Mouse (Mus musculus): ENCODE measurements around the gene Alg1. TPM values are rescaled to one million over a fixed set of nuclear protein-coding genes. Genes with fewer than 3 reads are reported as not detected.

Alg1 gene
- polyA plus RNA-seq, 2 experiments: 36.0 to 59.0 TPM

- H3K4me2 ChIP-seq (replicated peaks; ENCODE audit: low read depth, low read length, severe bottlenecking): peak overlapping the region; percentile 72
- ATAC-seq (ENCODE audit: low FRiP score, low read depth) (peak; percentile 66), DNase-seq (ENCODE audit: low spot score) (peak; percentile 89)
- no peak for TF ChIP-seq POLR2A (IDR thresholded peaks at IDR 0.05; ENCODE audit: borderline replicate concordance, extremely low read depth, insufficient read depth, insufficient read length)
- peak overlapping the region; percentile 70 for H3K27ac ChIP-seq (replicated peaks; ENCODE audit: low read depth, low read length)
- H3K36me3 ChIP-seq (ENCODE audit: control insufficient read depth, insufficient read depth, low read length): peaks cover 9% of the 10 kb centered on the region; the same call in 1 of the 2 replicates
- no peaks in the 10 kb centered on the region for H3K27me3 ChIP-seq (ENCODE audit: control insufficient read depth, insufficient read depth, low read length)
- peak overlapping the region; percentile 56 for H3K4me3 ChIP-seq (replicated peaks; ENCODE audit: low read length)
- H3K9me3 ChIP-seq (ENCODE audit: control insufficient read depth, low read length): no peaks in the 10 kb centered on the region
- H3K4me1 ChIP-seq (ENCODE audit: control insufficient read depth, insufficient read depth, low read length): peaks cover 5% of the 10 kb centered on the region; the same call in 1 of the 2 replicates
- 4% methylated on average over 15 of the region's 15 CpGs for WGBS
- peak overlapping the region; percentile 71 for H3K9ac ChIP-seq (ENCODE audit: low read depth, low read length, severe bottlenecking)
Observed at GRCm38 (mm10) chr16:5254346-5255025, 21.1 kb downstream of the Alg1 start.

- DNase-seq (ENCODE audit: low spot score) (no peak), ATAC-seq (ENCODE audit: low FRiP score, low read depth) (no peak)
- no peaks in the 10 kb centered on the region for H3K9me3 ChIP-seq (ENCODE audit: control insufficient read depth, low read length)
- H3K4me1 ChIP-seq (ENCODE audit: control insufficient read depth, insufficient read depth, low read length): peaks cover 5% of the 10 kb centered on the region; the same call in 1 of the 2 replicates
- H3K4me3 ChIP-seq (replicated peaks; ENCODE audit: low read length): peak overlapping the region; percentile 56
- H3K27ac ChIP-seq (replicated peaks; ENCODE audit: low read depth, low read length): peak overlapping the region; percentile 70
- H3K4me2 ChIP-seq (replicated peaks; ENCODE audit: low read depth, low read length, severe bottlenecking): peak overlapping the region; percentile 72
- 0 out of 2 replicates have a peak, but pooled peaks cover 6% of the 10 kb centered on the region for H3K36me3 ChIP-seq (ENCODE audit: control insufficient read depth, insufficient read depth, low read length)
- WGBS: 2% methylated on average over 27 of the region's 27 CpGs
- TF ChIP-seq POLR2A (IDR thresholded peaks at IDR 0.05; ENCODE audit: borderline replicate concordance, extremely low read depth, insufficient read depth, insufficient read length): no peak
- no peaks in the 10 kb centered on the region for H3K27me3 ChIP-seq (ENCODE audit: control insufficient read depth, insufficient read depth, low read length)
- peak overlapping the region; percentile 71 for H3K9ac ChIP-seq (ENCODE audit: low read depth, low read length, severe bottlenecking)
Observed at GRCm38 (mm10) chr16:5255081-5255740, 21.8 kb downstream of the Alg1 start.

- ATAC-seq (ENCODE audit: low FRiP score, low read depth): peak; percentile 96
- H3K9ac ChIP-seq (ENCODE audit: low read depth, low read length, severe bottlenecking): peak within 1 kb of the TSS; percentile 71
- peak within 1 kb of the TSS; percentile 56 for H3K4me3 ChIP-seq (replicated peaks; ENCODE audit: low read length)
- no peak for TF ChIP-seq POLR2A (IDR thresholded peaks at IDR 0.05; ENCODE audit: borderline replicate concordance, extremely low read depth, insufficient read depth, insufficient read length)
- peaks cover 5% of the 10 kb centered on the region; the same call in 1 of the 2 replicates for H3K4me1 ChIP-seq (ENCODE audit: control insufficient read depth, insufficient read depth, low read length)
- peak; percentile 99 for DNase-seq (ENCODE audit: low spot score)
- H3K9me3 ChIP-seq (ENCODE audit: control insufficient read depth, low read length): no peaks in the 10 kb centered on the region
- 0 out of 2 replicates have a peak, but pooled peaks cover 6% of the 10 kb centered on the region for H3K36me3 ChIP-seq (ENCODE audit: control insufficient read depth, insufficient read depth, low read length)
- H3K27me3 ChIP-seq (ENCODE audit: control insufficient read depth, insufficient read depth, low read length): no peaks in the 10 kb centered on the region
- under 1% methylated on average over 44 of the region's 57 CpGs for WGBS
- peak within 1 kb of the TSS; percentile 72 for H3K4me2 ChIP-seq (replicated peaks; ENCODE audit: low read depth, low read length, severe bottlenecking)
- peak within 1 kb of the TSS; percentile 79 for H3K27ac ChIP-seq (replicated peaks; ENCODE audit: low read depth, low read length)
Observed at GRCm38 (mm10) chr16:5255779-5256496, 22.5 kb downstream of the Alg1 start, which contains the start of gene Eef2kmt. TSS of gene Eef2kmt (minus strand) at chr16:5255983.

GRCm38 (mm10) chr16:5263156-5263555 is 29.7 kb downstream of the Alg1 start:
- TF ChIP-seq POLR2A (IDR thresholded peaks at IDR 0.05; ENCODE audit: borderline replicate concordance, extremely low read depth, insufficient read depth, insufficient read length): no peak
- no peak overlapping the region for H3K4me2 ChIP-seq (replicated peaks; ENCODE audit: low read depth, low read length, severe bottlenecking)
- no peak overlapping the region for H3K27ac ChIP-seq (replicated peaks; ENCODE audit: low read depth, low read length)
- H3K9me3 ChIP-seq (ENCODE audit: control insufficient read depth, low read length): peaks cover 9% of the 10 kb centered on the region; the same call in 1 of the 2 replicates
- ATAC-seq (ENCODE audit: low FRiP score, low read depth) (peak; percentile 60), DNase-seq (ENCODE audit: low spot score) (peak; percentile 64)
- no peak overlapping the region for H3K9ac ChIP-seq (ENCODE audit: low read depth, low read length, severe bottlenecking)
- no peaks in the 10 kb centered on the region for H3K27me3 ChIP-seq (ENCODE audit: control insufficient read depth, insufficient read depth, low read length)
- H3K36me3 ChIP-seq (ENCODE audit: control insufficient read depth, insufficient read depth, low read length): no peaks in the 10 kb centered on the region
- no peak overlapping the region for H3K4me3 ChIP-seq (replicated peaks; ENCODE audit: low read length)
- H3K4me1 ChIP-seq (ENCODE audit: control insufficient read depth, insufficient read depth, low read length): 0 out of 2 replicates have a peak, but pooled peaks cover 3% of the 10 kb centered on the region
- 31% methylated on average over 8 of the region's 8 CpGs for WGBS

GRCm38 (mm10) chr16:5263926-5264325 is 30.5 kb downstream of the Alg1 start:
- 0 out of 2 replicates have a peak, but pooled peaks cover 3% of the 10 kb centered on the region for H3K4me1 ChIP-seq (ENCODE audit: control insufficient read depth, insufficient read depth, low read length)
- no peak overlapping the region for H3K9ac ChIP-seq (ENCODE audit: low read depth, low read length, severe bottlenecking)
- no peak overlapping the region for H3K4me2 ChIP-seq (replicated peaks; ENCODE audit: low read depth, low read length, severe bottlenecking)
- H3K27me3 ChIP-seq (ENCODE audit: control insufficient read depth, insufficient read depth, low read length): no peaks in the 10 kb centered on the region
- ATAC-seq (ENCODE audit: low FRiP score, low read depth): no peak
- no peak for DNase-seq (ENCODE audit: low spot score)
- no peak for TF ChIP-seq POLR2A (IDR thresholded peaks at IDR 0.05; ENCODE audit: borderline replicate concordance, extremely low read depth, insufficient read depth, insufficient read length)
- WGBS: 76% methylated on average over 7 of the region's 7 CpGs
- H3K4me3 ChIP-seq (replicated peaks; ENCODE audit: low read length): no peak overlapping the region
- H3K27ac ChIP-seq (replicated peaks; ENCODE audit: low read depth, low read length): no peak overlapping the region
- peaks cover 9% of the 10 kb centered on the region; the same call in 1 of the 2 replicates for H3K9me3 ChIP-seq (ENCODE audit: control insufficient read depth, low read length)
- H3K36me3 ChIP-seq (ENCODE audit: control insufficient read depth, insufficient read depth, low read length): no peaks in the 10 kb centered on the region
